Mouse (Mus musculus): ENCODE results near the gene Olfr948.

The Olfr948 gene

DNA sequence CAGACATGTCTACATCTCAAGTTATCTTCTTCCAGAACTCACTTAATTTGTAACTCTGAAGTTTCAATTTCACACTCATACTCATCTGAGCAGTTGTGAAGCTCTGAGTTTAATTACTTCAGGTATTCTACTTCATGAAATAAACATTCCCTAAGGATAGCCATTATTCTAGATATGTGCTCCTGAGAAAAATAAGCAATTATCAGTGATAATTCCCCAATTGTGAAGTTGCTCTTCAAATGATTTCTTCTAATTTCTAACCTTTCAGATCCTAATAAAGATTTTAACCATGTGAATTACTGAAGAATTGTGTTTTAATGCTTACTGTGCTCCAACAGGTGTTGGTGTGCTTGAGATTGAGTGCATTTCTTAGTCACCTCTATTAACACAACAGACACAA is at the start of gene Olfr948:
Gene Olfr948 (minus strand): TSS at position 101 of the 400 bp plus-strand sequence.
- no peak for DNase-seq (ENCODE audit: extremely low spot score, low read depth, low spot score)

DNA sequence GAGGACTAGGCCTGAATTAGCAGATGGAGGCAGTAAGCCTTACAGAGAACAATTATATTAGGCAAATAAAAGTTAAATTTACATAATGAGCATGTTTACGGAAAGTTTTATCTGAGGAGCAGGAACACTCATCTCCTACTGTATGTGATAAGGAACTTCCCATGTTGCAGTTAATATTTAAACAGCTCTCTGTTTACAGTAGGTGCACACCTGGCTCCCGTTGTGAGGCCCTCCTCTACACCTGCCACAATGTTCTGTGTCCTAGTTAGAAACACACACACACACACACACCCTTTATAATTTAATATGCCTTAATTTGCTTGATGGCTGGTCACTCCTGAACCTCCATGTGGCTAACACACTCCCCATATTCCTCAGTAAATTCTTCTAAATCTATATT is 38.7 kb downstream of the Olfr948 start:
- DNase-seq (ENCODE audit: extremely low spot score, low read depth, low spot score), result no peak

DNA sequence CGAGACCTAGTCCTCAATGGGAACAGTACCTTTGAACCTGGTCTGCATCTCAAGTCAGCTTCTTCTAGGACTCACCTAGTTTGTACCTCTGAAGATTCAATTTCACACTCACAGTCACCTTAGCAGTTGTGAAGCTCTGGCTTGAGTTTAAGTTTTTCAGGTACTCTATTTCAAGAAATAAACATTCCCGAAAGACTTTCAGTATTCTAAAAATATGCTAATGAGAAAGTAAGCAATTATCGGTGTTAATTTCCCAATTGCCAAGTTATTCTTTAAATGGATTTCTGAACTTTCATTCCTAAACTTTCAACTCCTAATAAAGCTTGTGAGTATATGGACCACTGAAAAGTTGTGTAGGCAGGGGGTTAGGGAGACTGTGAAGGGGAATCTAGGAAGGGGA is 49.1 kb downstream of the Olfr948 start, which contains the start of gene Olfr945:
Gene Olfr945 (minus strand): TSS at position 101 of the 400 bp plus-strand sequence.
- no peak for DNase-seq (ENCODE audit: extremely low spot score, low read depth, low spot score)
